Mouse (Mus musculus) spleen, adult 2 months (tissue): Measurements from ENCODE around the gene Kif5a. TPM values are rescaled to one million over a fixed set of nuclear protein-coding genes. Genes with fewer than 3 reads are reported as not detected.

Experiments used
- DNase-seq, 2 experiments: peaks; one replicate each; pipeline versions ENCODE4 v3.0.0 to v3.0.0-alpha.2; 2012 to 2021; ENCODE audit warnings: low spot score in 2 of 2, low read depth in 1 of 2
- H3K27ac ChIP-seq: fragments of 200-500 bp; 2 replicates; pipeline ENCODE4 v1.5.1; 2012; ENCODE audit warnings: low read length, inconsistent platforms; ENCODE audit not compliant: insufficient read depth
- H3K27me3 ChIP-seq: fragments of 200-500 bp; 2 replicates; pipeline ENCODE4 v1.6.1; 2012; ENCODE audit warnings: mild to moderate bottlenecking, moderate library complexity, low read length, inconsistent platforms; ENCODE audit not compliant: control insufficient read depth, insufficient read depth
- H3K36me3 ChIP-seq: fragments of 200-500 bp; 2 replicates; pipeline ENCODE4 v1.6.1; 2012; ENCODE audit warnings: mild to moderate bottlenecking, low read length, inconsistent platforms; ENCODE audit not compliant: control insufficient read depth, insufficient read depth
- H3K4me1 ChIP-seq: fragments of 200-500 bp; 2 replicates; pipeline ENCODE4 v1.6.1; 2011; ENCODE audit warnings: inconsistent platforms; ENCODE audit not compliant: control insufficient read depth, insufficient read depth, insufficient read length
- H3K4me3 ChIP-seq: fragments of 200-500 bp; 2 replicates; pipeline ENCODE4 v1.5.1; 2011; ENCODE audit warnings: mild to moderate bottlenecking, inconsistent platforms; ENCODE audit not compliant: insufficient read depth, insufficient read length; ENCODE audit errors: extremely low read depth
- CTCF ChIP-seq: fragments of 200-500 bp; IDR thresholded peaks from 2 replicates; pipeline ENCODE4 v1.5.1; 2011; ENCODE audit warnings: mild to moderate bottlenecking, inconsistent platforms; ENCODE audit not compliant: insufficient read depth, insufficient read length, insufficient replicate concordance; ENCODE audit errors: extremely low read depth
- POLR2A ChIP-seq: fragments of 200-500 bp; IDR thresholded peaks from 2 replicates; pipeline ENCODE4 v1.6.1; 2011; ENCODE audit warnings: low read depth, low read length, inconsistent platforms
- WGBS: fragments of 180-500 bp; shearing (Covaris S2); methylation state at CpG from one replicate; pipeline ENCODE4 v1.1.7; 2018; 5-methylcytosine and 5-hydroxymethylcytosine counted together
- polyA plus RNA-seq: library from polyadenylated mRNA; depleted of rRNA; stranded (reverse); fragments of >200 nt; gene quantifications from 2 replicates; pipeline ENCODE4 v1.2.3, GENCODE M21; 2012

Gene Kif5a
- polyA plus RNA-seq, 1 experiment = 0.72 TPM

- 2% methylated on average over 26 of the region's 26 CpGs for WGBS
- peaks cover 14% of the 10 kb centered on the region for H3K4me1 ChIP-seq
- peak overlapping the region; percentile 51 for H3K4me3 ChIP-seq
- H3K27ac ChIP-seq = peak overlapping the region; percentile 57; the same call in 1 of the 2 replicates
- no peaks in the 10 kb centered on the region for H3K36me3 ChIP-seq
- DNase-seq = no peak
- H3K27me3 ChIP-seq = peaks cover 22% of the 10 kb centered on the region
- no peak for TF ChIP-seq CTCF
- no peak for TF ChIP-seq POLR2A
These were observed 74.0 kb downstream of the Kif5a start for GRCm38 (mm10) chr10:127189116-127189650.

DNA sequence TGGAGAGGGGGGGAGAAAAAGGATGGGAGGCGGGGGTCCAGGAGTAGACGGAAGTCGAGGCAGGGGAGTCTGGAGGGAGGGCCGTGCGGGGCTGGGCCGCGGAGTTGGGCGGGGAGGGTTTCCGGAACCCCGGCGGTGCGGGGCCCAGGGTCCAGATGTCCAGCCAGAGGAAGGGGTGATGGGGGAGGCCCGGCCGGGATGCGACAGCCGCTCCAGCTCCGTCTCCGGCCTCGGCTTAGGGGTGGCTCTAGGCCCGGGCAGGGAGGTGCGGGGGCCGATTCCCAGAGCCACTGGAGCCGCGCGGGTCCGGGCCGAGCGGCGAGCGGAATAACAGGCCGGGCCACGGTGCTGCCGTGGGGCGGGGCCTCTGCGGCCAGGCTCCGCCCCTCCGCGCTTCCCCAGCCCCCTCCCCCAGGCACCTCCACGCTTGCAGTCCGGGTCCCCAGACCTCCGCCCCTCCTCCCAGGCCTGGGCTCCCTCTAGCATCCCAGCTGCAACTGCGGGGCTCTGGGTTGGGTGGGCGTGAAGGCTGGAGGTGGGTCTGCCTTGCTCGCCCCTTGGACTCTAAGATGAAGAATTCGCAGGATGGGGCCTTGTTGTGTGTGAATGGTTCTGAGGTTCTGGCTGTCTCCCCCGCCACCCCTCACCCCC, 74.6 kb downstream of the Kif5a start:
- 1% methylated on average over 42 of the region's 46 CpGs for WGBS
- no peak for DNase-seq
- no peak overlapping the region for H3K27ac ChIP-seq

DNA sequence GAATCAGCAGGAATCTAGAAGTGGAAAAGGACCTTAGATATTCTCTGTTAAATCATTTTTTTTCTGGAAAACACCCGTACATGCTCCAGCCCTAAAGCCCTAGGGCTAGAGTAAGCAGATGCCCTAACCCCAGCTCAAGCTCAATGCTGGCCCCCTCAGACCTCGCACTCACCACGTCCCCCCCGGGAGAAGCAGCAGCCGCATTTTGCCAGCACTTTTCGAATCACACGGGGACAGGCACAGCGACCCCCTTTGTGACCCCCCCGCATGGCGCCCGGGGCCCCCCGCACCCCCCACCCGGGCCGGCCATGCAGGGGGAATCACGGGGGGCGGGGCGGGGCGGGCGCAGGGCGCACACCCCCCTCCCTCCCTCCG, 75.1 kb downstream of the Kif5a start:
- no peak for TF ChIP-seq POLR2A
- no peak for TF ChIP-seq CTCF
- 6% methylated on average over 21 of the region's 21 CpGs for WGBS
- Histone ChIP-seq H3K4me3 (peak overlapping the region; percentile 51; the same call in 1 of the 2 replicates), H3K27ac (no peak overlapping the region), H3K4me1 (peaks cover 14% of the 10 kb centered on the region), H3K36me3 (no peaks in the 10 kb centered on the region), H3K27me3 (peaks cover 26% of the 10 kb centered on the region)
- DNase-seq = no peak

More for the DNA sequence above, 74.6 kb downstream of the Kif5a start:
- H3K4me3 ChIP-seq = peak overlapping the region; percentile 51
- no peaks in the 10 kb centered on the region for H3K36me3 ChIP-seq
- peaks cover 25% of the 10 kb centered on the region for H3K27me3 ChIP-seq
- TF ChIP-seq CTCF (no peak), POLR2A (no peak)
- peaks cover 14% of the 10 kb centered on the region for H3K4me1 ChIP-seq

GRCm38 (mm10) chr10:127187371-127188078, 75.6 kb downstream of the Kif5a start:
- TF ChIP-seq POLR2A = no peak
- TF ChIP-seq CTCF = no peak
- no peaks in the 10 kb centered on the region for H3K36me3 ChIP-seq
- WGBS = 79% methylated on average over 10 of the region's 10 CpGs
- no peak overlapping the region for H3K4me3 ChIP-seq
- DNase-seq = no peak
- H3K27me3 ChIP-seq = peaks cover 26% of the 10 kb centered on the region
- no peak overlapping the region for H3K27ac ChIP-seq
- peaks cover 14% of the 10 kb centered on the region for H3K4me1 ChIP-seq

DNA sequence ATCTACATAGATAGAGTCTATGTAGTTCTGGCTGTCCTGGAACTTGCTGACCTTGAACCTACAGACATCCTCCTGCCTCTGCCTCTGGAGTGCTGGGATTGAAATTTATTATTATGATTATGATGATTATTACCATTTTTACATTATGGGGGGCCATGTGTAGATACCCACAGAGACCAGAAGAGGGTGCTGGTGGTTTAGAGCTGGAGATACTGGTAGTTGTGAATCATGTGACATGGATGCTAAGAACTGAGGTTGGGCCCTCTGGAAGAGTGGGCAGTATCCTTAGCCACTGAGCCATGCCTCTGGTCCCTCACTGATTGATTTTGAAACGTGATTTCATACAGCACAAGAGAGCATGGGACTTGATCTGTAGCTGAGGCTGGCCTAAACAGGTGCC, 76.7 kb downstream of the Kif5a start:
- WGBS = 91% methylated on average over 1 of the region's 1 CpGs
- H3K4me3 ChIP-seq = no peak overlapping the region
- no peak for TF ChIP-seq POLR2A
- no peak for TF ChIP-seq CTCF
- H3K36me3 ChIP-seq = no peaks in the 10 kb centered on the region
- no peak overlapping the region for H3K27ac ChIP-seq
- DNase-seq = no peak
- H3K27me3 ChIP-seq = peaks cover 26% of the 10 kb centered on the region
- H3K4me1 ChIP-seq = peaks cover 14% of the 10 kb centered on the region

DNA sequence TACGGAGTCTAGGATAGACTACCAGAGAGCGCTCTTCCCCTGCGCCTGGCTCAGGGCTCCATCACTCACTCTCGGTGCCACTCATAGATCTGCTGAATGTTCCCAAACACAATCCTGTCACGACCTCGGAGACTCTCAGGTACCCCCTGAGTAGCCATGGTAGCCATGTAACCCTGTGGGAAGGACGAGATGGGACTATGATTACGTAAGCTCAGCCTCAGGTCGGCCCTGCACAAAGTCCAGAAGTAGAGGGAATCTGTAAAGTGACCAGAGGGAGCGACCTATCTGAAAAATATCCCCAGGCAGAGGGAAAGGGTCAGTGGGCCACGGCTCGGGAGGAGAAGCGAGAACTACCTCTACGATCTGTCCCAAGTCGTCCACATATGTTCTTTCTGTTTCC, 77.6 kb downstream of the Kif5a start:
- Histone ChIP-seq H3K4me3 (no peak overlapping the region), H3K4me1 (peaks cover 14% of the 10 kb centered on the region), H3K36me3 (no peaks in the 10 kb centered on the region), H3K27me3 (peaks cover 26% of the 10 kb centered on the region), H3K27ac (no peak overlapping the region)
- no peak for DNase-seq
- 88% methylated on average over 15 of the region's 15 CpGs for WGBS
- TF ChIP-seq CTCF (no peak), POLR2A (no peak)

- DNase-seq = no peak
- TF ChIP-seq POLR2A = no peak
- no peak for TF ChIP-seq CTCF
- H3K36me3 ChIP-seq = no peaks in the 10 kb centered on the region
- H3K4me1 ChIP-seq = peaks cover 15% of the 10 kb centered on the region
- peaks cover 26% of the 10 kb centered on the region for H3K27me3 ChIP-seq
- no peak overlapping the region for H3K27ac ChIP-seq
- no peak overlapping the region for H3K4me3 ChIP-seq
- 76% methylated on average over 9 of the region's 9 CpGs for WGBS
These were observed 78.0 kb downstream of the Kif5a start for GRCm38 (mm10) chr10:127185101-127185500.
